Mouse (Mus musculus) bone marrow, adult 2 months (tissue): Measurements from ENCODE around the gene Il13ra2.

Experiments
- CTCF ChIP-seq: fragments of 200-500 bp; IDR thresholded peaks from 2 replicates; pipeline ENCODE4 v1.5.1; 2011; ENCODE audit warnings: low read length, control low read depth; ENCODE audit not compliant: control insufficient read depth, insufficient read depth
- POLR2A ChIP-seq: fragments of 200-500 bp; IDR thresholded peaks from 2 replicates; pipeline ENCODE4 v1.6.1; 2011; ENCODE audit warnings: low read depth, mild to moderate bottlenecking, control low read depth, low read length, borderline replicate concordance; ENCODE audit not compliant: control insufficient read depth

GRCm38 (mm10) chrX:147429129-147429528, at the start of gene Il13ra2:
- TF ChIP-seq POLR2A (no peak), CTCF (no peak)
